Mouse (Mus musculus): ENCODE data around the gene Negr1. TPM values are rescaled to one million over a fixed set of nuclear protein-coding genes. Genes with fewer than 3 reads are reported as not detected.

The Negr1 gene
- total RNA-seq, 1 experiment: 0.31 TPM

DNA sequence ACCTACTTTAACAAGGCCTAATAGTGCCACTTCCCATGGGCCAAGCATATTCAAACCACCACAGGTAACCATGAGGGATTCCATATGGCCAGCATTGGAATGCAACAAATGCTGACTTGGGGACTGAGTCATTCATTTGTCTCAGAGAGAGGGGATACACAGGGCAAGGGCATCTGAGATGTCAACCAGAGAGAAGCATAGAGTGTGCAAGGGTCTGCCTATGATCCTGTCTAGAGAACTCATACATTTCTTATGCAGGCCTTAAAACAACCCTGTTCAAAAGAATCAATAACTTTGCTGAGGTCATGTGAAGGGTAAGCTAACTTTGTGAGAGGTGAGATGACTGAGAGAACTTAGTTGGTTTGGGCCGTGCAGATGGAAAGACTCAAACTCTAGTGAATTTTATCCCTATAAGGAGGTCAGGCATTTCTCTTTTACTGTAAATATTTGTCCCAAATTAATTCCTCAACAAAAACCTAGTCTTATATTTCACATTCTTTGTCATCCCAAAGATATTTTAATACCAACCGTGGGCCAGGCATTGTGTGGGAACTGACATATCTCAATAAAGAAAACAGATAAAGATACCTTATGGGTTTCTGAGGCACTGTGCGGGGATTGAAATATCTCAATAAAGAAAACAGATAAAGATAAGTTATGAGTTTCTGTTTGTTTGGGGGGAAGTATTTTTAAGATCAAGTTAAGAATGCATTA, 543.4 kb downstream of the Negr1 start:
- TF ChIP-seq ZC3H11A (IDR thresholded peaks at IDR 0.05; ENCODE audit: borderline replicate concordance, low read depth, low read length) (no peak), ZNF384 (IDR thresholded peaks at IDR 0.05; ENCODE audit: low read depth, low read length) (no peak), MAFK (IDR thresholded peaks at IDR 0.05; ENCODE audit: insufficient read depth, low read depth, low read length) (no peak), CHD2 (IDR thresholded peaks at IDR 0.05; ENCODE audit: low read depth, low read length) (no peak), HCFC1 (IDR thresholded peaks at IDR 0.05; ENCODE audit: borderline replicate concordance, insufficient read depth, low read length) (no peak)
- no peak overlapping the region for H3K27ac ChIP-seq (ENCODE audit: insufficient read depth, low read depth, low read length, poor library complexity, severe bottlenecking)
- no peak for DNase-seq (ENCODE audit: low read depth, low spot score)
- no peak overlapping the region for H3K9ac ChIP-seq (ENCODE audit: insufficient read depth, low read depth, low read length, poor library complexity, severe bottlenecking)
- H3K4me1 ChIP-seq (ENCODE audit: control insufficient read depth in 2 of 2, insufficient read depth in 2 of 2, low read length in 2 of 2, poor library complexity in 1 of 2): no peaks in the 10 kb centered on the region
- no peak overlapping the region for H3K4me3 ChIP-seq (ENCODE audit: insufficient read depth in 1 of 2, low read depth in 1 of 2, low read length in 2 of 2, poor library complexity in 1 of 2, severe bottlenecking in 1 of 2)
- H3K36me3 ChIP-seq (ENCODE audit: control insufficient read depth, insufficient read depth, low read length, poor library complexity, severe bottlenecking): no peaks in the 10 kb centered on the region
- no peaks in the 10 kb centered on the region for H3K9me3 ChIP-seq (ENCODE audit: control insufficient read depth, insufficient read depth, low read depth, low read length)
- in situ Hi-C loops (cut with MboI; ENCODE audit: low sequenced_read_pairs in 2 of 2, unreplicated experiment in 2 of 2): no loop called here

DNA sequence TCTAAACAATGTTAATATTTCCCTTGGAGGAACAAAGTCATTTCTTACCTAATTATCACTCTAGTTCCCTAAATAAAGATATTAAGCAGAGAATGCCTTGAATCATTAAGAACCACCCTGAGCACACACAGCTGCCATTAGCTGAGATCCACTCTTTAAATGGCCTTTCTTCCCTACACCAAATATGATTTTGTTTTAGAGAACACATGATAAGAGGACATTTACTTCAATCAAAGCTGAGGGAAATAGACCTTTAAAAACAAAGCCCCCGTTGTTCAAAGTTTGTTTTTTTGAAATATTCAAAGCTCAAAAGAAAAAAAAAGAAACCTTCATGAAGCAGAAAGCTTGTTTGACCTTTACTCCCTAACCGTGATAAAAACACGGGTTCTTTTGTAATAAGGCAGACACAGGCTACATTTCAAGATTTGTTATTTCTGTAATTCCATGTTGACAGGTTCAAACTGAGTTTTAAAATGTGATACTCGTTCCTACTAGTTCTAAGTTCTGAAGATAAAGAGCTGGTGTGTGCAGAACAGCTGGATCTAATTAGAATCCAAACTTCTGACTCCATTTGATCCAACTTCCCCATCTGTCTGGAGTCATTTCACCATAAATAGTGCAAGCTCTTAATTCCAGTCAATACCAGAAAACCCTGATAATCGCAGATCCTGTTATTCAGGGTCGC, 544.1 kb downstream of the Negr1 start:
- Histone ChIP-seq H3K27ac (ENCODE audit: insufficient read depth, low read depth, low read length, poor library complexity, severe bottlenecking) (no peak overlapping the region), H3K9me3 (ENCODE audit: control insufficient read depth, insufficient read depth, low read depth, low read length) (no peaks in the 10 kb centered on the region), H3K36me3 (ENCODE audit: control insufficient read depth, insufficient read depth, low read length, poor library complexity, severe bottlenecking) (no peaks in the 10 kb centered on the region), H3K9ac (ENCODE audit: insufficient read depth, low read depth, low read length, poor library complexity, severe bottlenecking) (no peak overlapping the region), H3K4me3 (ENCODE audit: insufficient read depth in 1 of 2, low read depth in 1 of 2, low read length in 2 of 2, poor library complexity in 1 of 2, severe bottlenecking in 1 of 2) (no peak overlapping the region), H3K4me1 (ENCODE audit: control insufficient read depth in 2 of 2, insufficient read depth in 2 of 2, low read length in 2 of 2, poor library complexity in 1 of 2) (no peaks in the 10 kb centered on the region)
- DNase-seq (ENCODE audit: low read depth, low spot score): no peak
- TF ChIP-seq CHD2 (IDR thresholded peaks at IDR 0.05; ENCODE audit: low read depth, low read length): no peak
- TF ChIP-seq ZNF384 (IDR thresholded peaks at IDR 0.05; ENCODE audit: low read depth, low read length): no peak
- TF ChIP-seq HCFC1 (IDR thresholded peaks at IDR 0.05; ENCODE audit: borderline replicate concordance, insufficient read depth, low read length): no peak
- TF ChIP-seq MAFK (IDR thresholded peaks at IDR 0.05; ENCODE audit: insufficient read depth, low read depth, low read length): no peak
- no peak for TF ChIP-seq ZC3H11A (IDR thresholded peaks at IDR 0.05; ENCODE audit: borderline replicate concordance, low read depth, low read length)
- in situ Hi-C loops (cut with MboI; ENCODE audit: low sequenced_read_pairs in 2 of 2, unreplicated experiment in 2 of 2): no loop called here

GRCm38 (mm10) chr3:157108156-157108555, 546.6 kb downstream of the Negr1 start:
- Histone ChIP-seq H3K4me1 (ENCODE audit: control insufficient read depth in 2 of 2, insufficient read depth in 2 of 2, low read length in 2 of 2, poor library complexity in 1 of 2) (no peaks in the 10 kb centered on the region), H3K9me3 (ENCODE audit: control insufficient read depth, insufficient read depth, low read depth, low read length) (no peaks in the 10 kb centered on the region), H3K9ac (ENCODE audit: insufficient read depth, low read depth, low read length, poor library complexity, severe bottlenecking) (no peak overlapping the region), H3K4me3 (ENCODE audit: insufficient read depth in 1 of 2, low read depth in 1 of 2, low read length in 2 of 2, poor library complexity in 1 of 2, severe bottlenecking in 1 of 2) (no peak overlapping the region), H3K27ac (ENCODE audit: insufficient read depth, low read depth, low read length, poor library complexity, severe bottlenecking) (no peak overlapping the region), H3K36me3 (ENCODE audit: control insufficient read depth, insufficient read depth, low read length, poor library complexity, severe bottlenecking) (no peaks in the 10 kb centered on the region)
- no peak for DNase-seq (ENCODE audit: low read depth, low spot score)
- in situ Hi-C loops (cut with MboI; ENCODE audit: low sequenced_read_pairs in 2 of 2, unreplicated experiment in 2 of 2): no loop called here
- TF ChIP-seq CHD2 (IDR thresholded peaks at IDR 0.05; ENCODE audit: low read depth, low read length) (no peak), MAFK (IDR thresholded peaks at IDR 0.05; ENCODE audit: insufficient read depth, low read depth, low read length) (no peak), ZNF384 (IDR thresholded peaks at IDR 0.05; ENCODE audit: low read depth, low read length) (no peak), HCFC1 (IDR thresholded peaks at IDR 0.05; ENCODE audit: borderline replicate concordance, insufficient read depth, low read length) (no peak), ZC3H11A (IDR thresholded peaks at IDR 0.05; ENCODE audit: borderline replicate concordance, low read depth, low read length) (no peak)

DNA sequence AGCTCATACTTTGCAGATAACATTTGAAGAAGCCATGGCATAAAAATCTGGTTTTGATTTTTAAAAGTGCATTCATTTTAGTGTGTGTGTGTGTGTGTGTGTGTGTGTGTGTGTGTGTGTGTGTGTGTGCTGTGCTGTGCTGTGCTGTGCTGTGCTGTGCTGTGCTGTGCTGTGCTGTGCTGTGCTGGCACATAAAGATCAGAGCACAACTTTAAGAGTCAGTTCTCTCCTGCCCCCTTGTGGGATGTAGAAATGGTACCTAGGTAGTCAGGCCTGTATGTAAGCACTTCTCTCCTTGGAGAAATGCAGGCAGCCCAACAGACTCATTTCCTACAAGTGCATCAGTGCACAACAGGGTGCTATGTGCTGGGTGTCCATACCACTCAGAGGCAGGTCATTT, 547.7 kb downstream of the Negr1 start:
- Histone ChIP-seq H3K9ac (ENCODE audit: insufficient read depth, low read depth, low read length, poor library complexity, severe bottlenecking) (no peak overlapping the region), H3K4me3 (ENCODE audit: insufficient read depth in 1 of 2, low read depth in 1 of 2, low read length in 2 of 2, poor library complexity in 1 of 2, severe bottlenecking in 1 of 2) (no peak overlapping the region), H3K9me3 (ENCODE audit: control insufficient read depth, insufficient read depth, low read depth, low read length) (no peaks in the 10 kb centered on the region), H3K36me3 (ENCODE audit: control insufficient read depth, insufficient read depth, low read length, poor library complexity, severe bottlenecking) (no peaks in the 10 kb centered on the region), H3K27ac (ENCODE audit: insufficient read depth, low read depth, low read length, poor library complexity, severe bottlenecking) (no peak overlapping the region), H3K4me1 (ENCODE audit: control insufficient read depth in 2 of 2, insufficient read depth in 2 of 2, low read length in 2 of 2, poor library complexity in 1 of 2) (no peaks in the 10 kb centered on the region)
- in situ Hi-C loops (cut with MboI; ENCODE audit: low sequenced_read_pairs in 2 of 2, unreplicated experiment in 2 of 2): no loop called here
- DNase-seq (ENCODE audit: low read depth, low spot score): peak; percentile 19
- TF ChIP-seq CHD2 (IDR thresholded peaks at IDR 0.05; ENCODE audit: low read depth, low read length) (no peak), ZNF384 (IDR thresholded peaks at IDR 0.05; ENCODE audit: low read depth, low read length) (no peak), ZC3H11A (IDR thresholded peaks at IDR 0.05; ENCODE audit: borderline replicate concordance, low read depth, low read length) (no peak), MAFK (IDR thresholded peaks at IDR 0.05; ENCODE audit: insufficient read depth, low read depth, low read length) (no peak), HCFC1 (IDR thresholded peaks at IDR 0.05; ENCODE audit: borderline replicate concordance, insufficient read depth, low read length) (no peak)

All from ES-E14 (cell line).